Mouse (Mus musculus) heart, embryonic 15.5 days (tissue): Measurements from ENCODE around the gene Bad. TPM values are rescaled to one million over a fixed set of nuclear protein-coding genes. Genes with fewer than 3 reads are reported as not detected.

Source experiments
- ATAC-seq: fragments of 200-750 bp; cut with Nextera tagmentation; replicated peaks from 2 replicates; pipeline ENCODE4 v1.8.0; 2017; ENCODE audit warnings: low read depth, moderate TSS enrichment; ENCODE audit not compliant: insufficient number of reproducible peaks, insufficient read depth, low FRiP score
- H3K27ac ChIP-seq: fragments of 300-500 bp; sonication (generic); 2 replicates; pipeline ENCODE4 v1.5.1; 2015; ENCODE audit warnings: mild to moderate bottlenecking, inconsistent platforms
- H3K27me3 ChIP-seq: fragments of 300-500 bp; sonication (generic); 2 replicates; pipeline ENCODE4 v1.6.1; 2015; ENCODE audit warnings: inconsistent platforms
- H3K36me3 ChIP-seq: fragments of 300-500 bp; sonication (generic); 2 replicates; pipeline ENCODE4 v1.6.1; 2015; ENCODE audit warnings: mild to moderate bottlenecking, inconsistent platforms
- H3K4me1 ChIP-seq: fragments of 300-500 bp; sonication (generic); replicated peaks from 2 replicates; pipeline ENCODE4 v1.6.1; 2015; ENCODE audit warnings: inconsistent platforms
- H3K4me2 ChIP-seq: fragments of 300-500 bp; sonication (generic); 2 replicates; pipeline ENCODE4 v1.6.1; 2015; ENCODE audit warnings: inconsistent platforms, mild to moderate bottlenecking, moderate library complexity
- H3K4me3 ChIP-seq: fragments of 300-500 bp; sonication (generic); 2 replicates; pipeline ENCODE4 v1.5.1; 2015; ENCODE audit warnings: mild to moderate bottlenecking, inconsistent platforms
- H3K9ac ChIP-seq: fragments of 300-500 bp; sonication (generic); 2 replicates; pipeline ENCODE4 v1.6.1; 2015; ENCODE audit warnings: mild to moderate bottlenecking, inconsistent platforms
- H3K9me3 ChIP-seq: fragments of 300-500 bp; sonication (generic); replicated peaks from 2 replicates; pipeline ENCODE4 v1.6.1; 2016; ENCODE audit warnings: inconsistent platforms
- WGBS: fragments of 180-500 bp; shearing (Covaris S2); methylation state at CpG from one replicate; pipeline ENCODE4 v1.1.7; 2015; ENCODE audit warnings: mixed read lengths; 5-methylcytosine and 5-hydroxymethylcytosine counted together
- polyA plus RNA-seq: library from polyadenylated mRNA; unstranded; fragments of >200 nt; fragmentation: Nextera tagmentation; extraction: Ambion mirVana; gene quantifications from 2 replicates; pipeline ENCODE4 v1.2.1, GENCODE M21; 2015

Gene Bad
- polyA plus RNA-seq, 1 experiment from 2014 or later: 55.6 TPM

DNA sequence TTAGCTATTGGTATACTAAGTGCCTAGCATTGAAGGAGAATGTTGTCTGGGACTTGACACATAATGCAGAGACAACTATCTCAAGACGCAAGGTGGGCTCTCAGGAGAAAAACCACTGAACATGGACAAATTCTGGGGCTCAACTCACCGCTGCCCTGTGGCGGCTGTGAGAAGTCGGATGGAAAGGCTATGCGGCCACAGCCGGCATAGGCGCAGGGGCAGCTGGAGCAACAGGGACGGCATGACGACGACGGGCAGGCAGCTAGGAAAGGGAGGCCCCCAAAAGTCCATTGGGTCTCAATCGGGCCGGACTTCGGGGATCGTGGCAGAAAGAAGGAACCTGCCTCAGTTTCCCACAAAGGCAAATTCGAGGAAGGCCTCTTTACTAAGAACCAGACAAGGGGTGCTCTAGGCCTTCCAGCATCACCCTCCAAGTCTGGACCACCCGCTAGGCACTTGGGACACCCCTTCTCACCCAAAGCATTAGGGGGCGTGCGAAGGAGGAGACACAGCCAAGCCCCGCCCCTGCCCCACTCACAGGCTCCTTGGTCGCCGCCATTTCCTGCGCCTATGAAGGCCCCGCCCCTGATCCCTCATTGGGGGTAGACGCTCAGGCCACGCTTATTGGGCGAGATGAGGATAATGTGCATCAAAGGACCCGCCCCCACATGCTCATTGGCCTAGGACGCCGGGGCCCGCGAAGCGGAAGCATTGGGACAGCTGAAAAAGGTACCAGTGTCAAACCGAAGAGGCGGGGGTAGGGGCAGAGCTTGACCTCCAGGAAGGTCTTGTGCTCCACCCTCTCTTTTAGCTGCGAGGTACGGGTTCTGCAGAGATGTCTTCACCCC, 50.6 kb downstream of the Bad start, which contains the start of gene Dnajc4:
TSS of gene Dnajc4 (minus strand) at position 562 of the 848 bp plus-strand sequence.
- no peaks in the 10 kb centered on the region for H3K9me3 ChIP-seq

GRCm38 (mm10) chr19:6993011-6993770, 51.5 kb downstream of the Bad start:
- Histone ChIP-seq H3K9me3 (no peaks in the 10 kb centered on the region), H3K9ac (peak overlapping the region; percentile 53), H3K4me3 (peak overlapping the region; percentile 68), H3K27ac (peak overlapping the region; percentile 63), H3K27me3 (no peaks in the 10 kb centered on the region), H3K36me3 (peaks cover 4% of the 10 kb centered on the region; the same call in 1 of the 2 replicates), H3K4me2 (peak overlapping the region; percentile 94), H3K4me1 (peaks cover 49% of the 10 kb centered on the region)
- 62% methylated on average over 14 of the region's 14 CpGs for WGBS
- no peak for ATAC-seq

More for the DNA sequence above, 50.6 kb downstream of the Bad start, which contains the start of gene Dnajc4:
- WGBS: under 1% methylated on average over 37 of the region's 37 CpGs
- H3K27ac ChIP-seq: peak within 1 kb of the TSS; percentile 75
- peak within 1 kb of the TSS; percentile 68 for H3K4me3 ChIP-seq
- H3K36me3 ChIP-seq: peaks cover 4% of the 10 kb centered on the region; the same call in 1 of the 2 replicates
- peak; percentile 92 for ATAC-seq
- peak within 1 kb of the TSS; percentile 69 for H3K9ac ChIP-seq
- peaks cover 50% of the 10 kb centered on the region for H3K4me1 ChIP-seq
- no peaks in the 10 kb centered on the region for H3K27me3 ChIP-seq
- peak within 1 kb of the TSS; percentile 94 for H3K4me2 ChIP-seq

DNA sequence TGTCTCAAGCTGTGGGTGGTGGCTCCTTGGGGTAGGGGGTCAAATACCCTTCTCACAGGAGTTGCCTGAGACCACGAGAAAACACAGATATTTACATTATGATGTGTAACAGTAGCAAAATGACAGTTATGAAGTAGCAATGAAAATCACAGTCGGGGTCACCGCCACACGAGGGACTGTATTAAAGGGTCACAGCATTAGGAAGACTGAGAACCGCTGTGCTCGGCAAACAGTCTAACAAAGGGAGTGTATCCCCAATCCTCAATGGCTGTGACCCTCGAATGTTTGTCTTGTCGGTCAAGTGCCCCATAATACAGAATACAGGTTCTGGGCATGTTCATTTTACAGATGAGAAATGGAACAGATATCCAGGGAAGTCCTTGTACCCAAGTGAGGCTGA, 52.3 kb downstream of the Bad start:
- H3K4me1 ChIP-seq: peaks cover 47% of the 10 kb centered on the region
- ATAC-seq: no peak
- WGBS: 87% methylated on average over 8 of the region's 8 CpGs

DNA sequence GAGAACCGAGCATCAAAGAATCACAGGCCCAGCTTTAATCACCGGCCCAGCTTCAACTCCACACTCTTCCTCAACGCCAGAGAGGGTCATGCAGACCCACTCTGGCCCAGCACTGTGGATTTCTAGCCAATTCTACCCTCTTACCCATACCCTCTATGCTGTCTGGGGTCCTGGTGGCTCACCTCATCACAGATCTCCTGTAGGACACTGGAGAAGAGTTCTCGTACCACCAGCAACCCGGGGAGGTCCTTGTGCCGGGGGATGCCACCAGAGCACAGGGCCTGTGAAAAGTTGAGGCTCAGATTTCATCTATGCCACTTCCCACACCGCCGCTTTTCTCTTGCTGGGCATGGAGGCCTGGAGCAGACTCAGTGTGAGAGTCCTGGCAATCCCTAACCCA, 52.8 kb downstream of the Bad start:
- peak overlapping the region; percentile 82 for H3K9ac ChIP-seq
- WGBS: 82% methylated on average over 8 of the region's 8 CpGs
- peak overlapping the region; percentile 67; the same call in 1 of the 2 replicates for H3K4me3 ChIP-seq
- H3K27me3 ChIP-seq: no peaks in the 10 kb centered on the region
- peaks cover 14% of the 10 kb centered on the region; the same call in 1 of the 2 replicates for H3K36me3 ChIP-seq
- peak overlapping the region; percentile 85 for H3K4me2 ChIP-seq
- H3K9me3 ChIP-seq: no peaks in the 10 kb centered on the region
- no peak for ATAC-seq
- H3K27ac ChIP-seq: no peak overlapping the region
- H3K4me1 ChIP-seq: peaks cover 47% of the 10 kb centered on the region

More for the DNA sequence above, 52.3 kb downstream of the Bad start:
- Histone ChIP-seq H3K9me3 (no peaks in the 10 kb centered on the region), H3K4me3 (no peak overlapping the region), H3K4me2 (no peak overlapping the region), H3K27me3 (no peaks in the 10 kb centered on the region), H3K27ac (no peak overlapping the region), H3K9ac (no peak overlapping the region), H3K36me3 (peaks cover 12% of the 10 kb centered on the region; the same call in 1 of the 2 replicates)

DNA sequence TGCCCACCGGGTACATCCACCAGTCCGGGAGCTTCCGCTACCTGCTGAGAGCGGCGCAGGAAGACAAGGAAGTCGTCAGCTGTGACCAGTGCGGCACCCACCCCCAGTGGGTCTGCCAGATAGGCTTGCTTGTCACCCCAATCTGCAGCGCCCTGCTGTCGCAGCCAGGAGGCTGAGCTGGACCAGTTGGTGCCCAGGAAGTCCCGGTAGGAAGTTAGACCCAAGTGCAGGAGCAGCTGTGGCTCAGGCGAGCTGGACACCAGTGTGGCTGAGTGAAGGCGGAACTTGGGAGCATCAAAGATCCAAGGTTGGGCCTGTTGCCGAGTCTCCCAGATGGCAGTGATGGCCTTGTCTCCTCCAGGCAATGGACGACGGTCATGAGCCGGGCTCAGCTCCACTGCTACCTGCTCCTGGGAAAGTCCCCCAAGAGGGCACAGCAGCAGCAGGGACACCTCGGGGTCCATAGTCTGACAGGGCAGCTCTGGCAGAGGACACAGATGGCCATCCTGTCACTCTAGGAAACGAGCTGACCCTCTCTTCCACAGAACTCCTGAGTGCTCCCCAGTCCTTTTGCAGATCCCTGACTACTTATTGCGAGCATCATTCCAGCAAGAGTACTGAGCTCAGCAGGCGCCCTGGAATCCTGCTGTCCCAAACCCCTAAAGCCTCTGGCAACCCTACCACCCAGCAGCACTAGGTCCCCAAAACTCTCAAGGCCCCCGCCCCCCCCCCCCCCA, 53.8 kb downstream of the Bad start:
- Histone ChIP-seq H3K4me2 (peak overlapping the region; percentile 85), H3K4me1 (peaks cover 47% of the 10 kb centered on the region), H3K9ac (peak overlapping the region; percentile 82), H3K27ac (peak overlapping the region; percentile 70), H3K36me3 (peaks cover 22% of the 10 kb centered on the region), H3K9me3 (no peaks in the 10 kb centered on the region), H3K4me3 (peak overlapping the region; percentile 67), H3K27me3 (no peaks in the 10 kb centered on the region)
- 41% methylated on average over 21 of the region's 21 CpGs for WGBS
- no peak for ATAC-seq

DNA sequence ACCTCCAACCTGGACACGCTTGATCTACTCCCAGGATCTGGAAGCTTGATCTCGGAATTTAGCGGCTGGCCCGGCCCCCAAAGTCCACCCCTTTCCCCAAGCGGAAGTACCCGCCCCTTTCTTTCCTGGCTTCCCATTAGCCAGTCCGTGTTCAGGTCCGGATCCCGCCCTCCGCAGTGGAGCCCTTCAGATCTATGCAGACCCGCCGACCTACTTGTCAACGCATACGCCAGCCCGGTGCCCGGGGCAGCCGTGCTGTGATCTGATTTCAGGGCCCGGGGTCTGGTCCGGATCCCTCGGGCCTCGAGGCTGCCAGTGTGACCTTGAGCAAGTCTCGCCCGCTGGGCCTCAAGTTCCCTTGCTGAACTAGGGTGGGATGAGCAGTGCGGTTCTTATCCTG, 54.3 kb downstream of the Bad start, which contains the start of the genes Nudt22 and Trpt1:
TSS of gene Nudt22 (minus strand) at position 112 of the 400 bp plus-strand sequence.
TSS of gene Trpt1 (plus strand) at position 126 of the 400 bp plus-strand sequence.
- peak within 1 kb of the TSS; percentile 67 for H3K4me3 ChIP-seq
- H3K27ac ChIP-seq: peak within 1 kb of the TSS; percentile 87
- no peaks in the 10 kb centered on the region for H3K9me3 ChIP-seq
- H3K4me2 ChIP-seq: peak within 1 kb of the TSS; percentile 85
- H3K9ac ChIP-seq: peak within 1 kb of the TSS; percentile 82
- H3K36me3 ChIP-seq: peaks cover 23% of the 10 kb centered on the region
- no peaks in the 10 kb centered on the region for H3K27me3 ChIP-seq
- 0% methylated on average over 24 of the region's 24 CpGs for WGBS
- H3K4me1 ChIP-seq: peaks cover 47% of the 10 kb centered on the region
- ATAC-seq: peak; percentile 70

- H3K9me3 ChIP-seq: no peaks in the 10 kb centered on the region
- peak overlapping the region; percentile 85; the same call in 1 of the 2 replicates for H3K4me2 ChIP-seq
- no peaks in the 10 kb centered on the region for H3K27me3 ChIP-seq
- no peak overlapping the region for H3K27ac ChIP-seq
- H3K36me3 ChIP-seq: peaks cover 23% of the 10 kb centered on the region
- H3K9ac ChIP-seq: no peak overlapping the region
- ATAC-seq: no peak
- peaks cover 42% of the 10 kb centered on the region for H3K4me1 ChIP-seq
- WGBS: 86% methylated on average over 9 of the region's 9 CpGs
- H3K4me3 ChIP-seq: no peak overlapping the region
Measured at GRCm38 (mm10) chr19:6997721-6998290, 56.1 kb downstream of the Bad start.

GRCm38 (mm10) chr19:6999360-7000063, 57.9 kb downstream of the Bad start:
- Histone ChIP-seq H3K4me2 (no peak overlapping the region), H3K4me3 (no peak overlapping the region), H3K9me3 (no peaks in the 10 kb centered on the region), H3K27me3 (no peaks in the 10 kb centered on the region), H3K36me3 (peaks cover 23% of the 10 kb centered on the region), H3K4me1 (peaks cover 31% of the 10 kb centered on the region), H3K9ac (no peak overlapping the region), H3K27ac (no peak overlapping the region)
- no peak for ATAC-seq
- WGBS: 93% methylated on average over 19 of the region's 19 CpGs
